Mouse (Mus musculus): ENCODE results near the gene Zfp106. TPM values are rescaled to one million over a fixed set of nuclear protein-coding genes. Genes with fewer than 3 reads are reported as not detected.
"Not testable (repeated sequence)": the region's sequence is repeated elsewhere in the genome, so short reads cannot be mapped to it uniquely, and the experiment has no call there.

Gene Zfp106
- polyA plus RNA-seq, 1 experiment from 2014 or later = 63.6 TPM

GRCm38 (mm10) chr2:120572161-120572560 lies 8.5 kb upstream of the Zfp106 start:
- H3K9me3 ChIP-seq; ATAC-seq (ENCODE audit: low FRiP score, low read depth): not testable (repeated sequence)

GRCm38 (mm10) chr2:120571081-120571480 lies 7.4 kb upstream of the Zfp106 start:
- Histone ChIP-seq H3K4me1 (peaks cover 20% of the 10 kb centered on the region), H3K27ac (replicated peaks) (no peak overlapping the region), H3K9me3 (no peaks in the 10 kb centered on the region), H3K4me3 (no peak overlapping the region), H3K36me3 (peaks cover 10% of the 10 kb centered on the region), H3K9ac (replicated peaks) (no peak overlapping the region), H3K4me2 (replicated peaks) (no peak overlapping the region), H3K27me3 (no peaks in the 10 kb centered on the region)
- 97% methylated on average over 3 of the region's 3 CpGs for WGBS
- no peak for ATAC-seq (ENCODE audit: low FRiP score, low read depth)

More at GRCm38 (mm10) chr2:120572161-120572560, 8.5 kb upstream of the Zfp106 start:
- not testable (repeated sequence) for H3K36me3 ChIP-seq; H3K27ac ChIP-seq (replicated peaks); H3K27me3 ChIP-seq; H3K4me3 ChIP-seq; H3K4me2 ChIP-seq (replicated peaks); H3K9ac ChIP-seq (replicated peaks)
- WGBS = 99% methylated on average over 3 of the region's 3 CpGs
- peaks cover 17% of the 10 kb centered on the region for H3K4me1 ChIP-seq

- H3K27me3 ChIP-seq = no peaks in the 10 kb centered on the region
- ATAC-seq (ENCODE audit: low FRiP score, low read depth) = peak; percentile 78
- H3K4me1 ChIP-seq = peaks cover 22% of the 10 kb centered on the region
- H3K9ac ChIP-seq (replicated peaks) = peak overlapping the region; percentile 78
- peak overlapping the region; percentile 70 for H3K4me3 ChIP-seq
- no peaks in the 10 kb centered on the region for H3K9me3 ChIP-seq
- H3K27ac ChIP-seq (replicated peaks) = peak overlapping the region; percentile 73
- peak overlapping the region; percentile 77 for H3K4me2 ChIP-seq (replicated peaks)
- WGBS = under 1% methylated on average over 22 of the region's 22 CpGs
- peaks cover 10% of the 10 kb centered on the region for H3K36me3 ChIP-seq
These were observed 4.2 kb upstream of the Zfp106 start for GRCm38 (mm10) chr2:120567798-120568320.

GRCm38 (mm10) chr2:120566886-120567797 lies 3.5 kb upstream of the Zfp106 start, which contains the start of gene Snap23:
Gene Snap23 (plus strand): TSS chr2:120567671.
- peak; percentile 92 for ATAC-seq (ENCODE audit: low FRiP score, low read depth)
- Histone ChIP-seq H3K36me3 (peaks cover 10% of the 10 kb centered on the region), H3K4me2 (replicated peaks) (peak within 1 kb of the TSS; percentile 77), H3K27ac (replicated peaks) (peak within 1 kb of the TSS; percentile 73), H3K4me1 (peaks cover 26% of the 10 kb centered on the region), H3K9ac (replicated peaks) (peak within 1 kb of the TSS; percentile 78), H3K9me3 (no peaks in the 10 kb centered on the region), H3K27me3 (no peaks in the 10 kb centered on the region), H3K4me3 (peak within 1 kb of the TSS; percentile 70)
- 2% methylated on average over 42 of the region's 42 CpGs for WGBS

- H3K4me2 ChIP-seq (replicated peaks) = no peak overlapping the region
- H3K9me3 ChIP-seq = no peaks in the 10 kb centered on the region
- H3K9ac ChIP-seq (replicated peaks) = no peak overlapping the region
- H3K27ac ChIP-seq (replicated peaks) = no peak overlapping the region
- peaks cover 26% of the 10 kb centered on the region for H3K4me1 ChIP-seq
- ATAC-seq (ENCODE audit: low FRiP score, low read depth) = no peak
- no peak overlapping the region for H3K4me3 ChIP-seq
- 88% methylated on average over 2 of the region's 2 CpGs for WGBS
- H3K27me3 ChIP-seq = no peaks in the 10 kb centered on the region
- H3K36me3 ChIP-seq = no peaks in the 10 kb centered on the region
These were observed 1.7 kb upstream of the Zfp106 start for GRCm38 (mm10) chr2:120565363-120565762.

- H3K4me3 ChIP-seq; H3K27me3 ChIP-seq; H3K9me3 ChIP-seq; H3K36me3 ChIP-seq; H3K9ac ChIP-seq (replicated peaks); ATAC-seq (ENCODE audit: low FRiP score, low read depth); H3K27ac ChIP-seq (replicated peaks); H3K4me2 ChIP-seq (replicated peaks): not testable (repeated sequence)
- WGBS = 87% methylated on average over 4 of the region's 4 CpGs
- peaks cover 26% of the 10 kb centered on the region for H3K4me1 ChIP-seq
These were observed 1.0 kb upstream of the Zfp106 start for GRCm38 (mm10) chr2:120564548-120565188.

- 24% methylated on average over 9 of the region's 9 CpGs for WGBS
- peak overlapping the region; percentile 62 for H3K4me3 ChIP-seq
- peak overlapping the region; percentile 84 for H3K9ac ChIP-seq (replicated peaks)
- H3K36me3 ChIP-seq = no peaks in the 10 kb centered on the region
- no peaks in the 10 kb centered on the region for H3K27me3 ChIP-seq
- no peaks in the 10 kb centered on the region for H3K9me3 ChIP-seq
- H3K4me2 ChIP-seq (replicated peaks) = peak overlapping the region; percentile 74
- H3K4me1 ChIP-seq = peaks cover 9% of the 10 kb centered on the region
- no peak for ATAC-seq (ENCODE audit: low FRiP score, low read depth)
- H3K27ac ChIP-seq (replicated peaks) = no peak overlapping the region
These were observed 796 bp downstream of the Zfp106 start for GRCm38 (mm10) chr2:120562859-120563234.

GRCm38 (mm10) chr2:120561524-120561923 lies 2.1 kb downstream of the Zfp106 start:
- 93% methylated on average over 1 of the region's 1 CpGs for WGBS
- Histone ChIP-seq H3K9ac (replicated peaks) (no peak overlapping the region), H3K4me2 (replicated peaks) (no peak overlapping the region), H3K27me3 (no peaks in the 10 kb centered on the region), H3K4me3 (no peak overlapping the region), H3K36me3 (no peaks in the 10 kb centered on the region), H3K4me1 (peaks cover 6% of the 10 kb centered on the region), H3K27ac (replicated peaks) (no peak overlapping the region), H3K9me3 (no peaks in the 10 kb centered on the region)
- no peak for ATAC-seq (ENCODE audit: low FRiP score, low read depth)

GRCm38 (mm10) chr2:120558813-120559212 lies 4.8 kb downstream of the Zfp106 start:
- H3K4me2 ChIP-seq (replicated peaks) = no peak overlapping the region
- no peaks in the 10 kb centered on the region for H3K27me3 ChIP-seq
- H3K4me3 ChIP-seq = no peak overlapping the region
- no peaks in the 10 kb centered on the region for H3K9me3 ChIP-seq
- ATAC-seq (ENCODE audit: low FRiP score, low read depth) = no peak
- no peak overlapping the region for H3K27ac ChIP-seq (replicated peaks)
- 90% methylated on average over 3 of the region's 3 CpGs for WGBS
- H3K9ac ChIP-seq (replicated peaks) = no peak overlapping the region
- H3K4me1 ChIP-seq = peaks cover 6% of the 10 kb centered on the region
- peaks cover 6% of the 10 kb centered on the region; the same call in 1 of the 2 replicates for H3K36me3 ChIP-seq

GRCm38 (mm10) chr2:120556868-120557267 lies 6.8 kb downstream of the Zfp106 start:
- ATAC-seq (ENCODE audit: low FRiP score, low read depth) = no peak
- 86% methylated on average over 3 of the region's 3 CpGs for WGBS

GRCm38 (mm10) chr2:120544732-120545131 lies 18.9 kb downstream of the Zfp106 start:
- no peaks in the 10 kb centered on the region for H3K9me3 ChIP-seq
- H3K4me3 ChIP-seq = no peak overlapping the region
- peaks cover 27% of the 10 kb centered on the region for H3K36me3 ChIP-seq
- 0 out of 2 replicates have a peak, but pooled peaks cover 3% of the 10 kb centered on the region for H3K4me1 ChIP-seq
- no peak overlapping the region for H3K4me2 ChIP-seq (replicated peaks)
- no peak overlapping the region for H3K9ac ChIP-seq (replicated peaks)
- WGBS = 100% methylated on average over 2 of the region's 2 CpGs
- no peaks in the 10 kb centered on the region for H3K27me3 ChIP-seq
- H3K27ac ChIP-seq (replicated peaks) = no peak overlapping the region
- no peak for ATAC-seq (ENCODE audit: low FRiP score, low read depth)

More at GRCm38 (mm10) chr2:120556868-120557267, 6.8 kb downstream of the Zfp106 start:
- Histone ChIP-seq H3K4me3 (no peak overlapping the region), H3K36me3 (peaks cover 21% of the 10 kb centered on the region), H3K9me3 (no peaks in the 10 kb centered on the region), H3K9ac (replicated peaks) (no peak overlapping the region), H3K27me3 (no peaks in the 10 kb centered on the region), H3K4me2 (replicated peaks) (no peak overlapping the region), H3K4me1 (no peaks in the 10 kb centered on the region), H3K27ac (replicated peaks) (no peak overlapping the region)

- H3K27ac ChIP-seq (replicated peaks) = 0 out of 2 replicates have a peak overlapping the region, but pooled peaks have one; percentile 7
- no peaks in the 10 kb centered on the region for H3K9me3 ChIP-seq
- H3K36me3 ChIP-seq = peaks cover 19% of the 10 kb centered on the region
- no peak overlapping the region for H3K9ac ChIP-seq (replicated peaks)
- 0 out of 2 replicates have a peak, but pooled peaks have one; percentile 38 for ATAC-seq (ENCODE audit: low FRiP score, low read depth)
- H3K4me2 ChIP-seq (replicated peaks) = no peak overlapping the region
- H3K4me3 ChIP-seq = no peak overlapping the region
- H3K27me3 ChIP-seq = no peaks in the 10 kb centered on the region
- H3K4me1 ChIP-seq = 0 out of 2 replicates have a peak, but pooled peaks cover 9% of the 10 kb centered on the region
- 52% methylated on average over 1 of the region's 1 CpGs for WGBS
These were observed 23.9 kb downstream of the Zfp106 start for GRCm38 (mm10) chr2:120539778-120540208.

All from midbrain, embryonic 12.5 days (tissue).